Mouse (Mus musculus) lung, postnatal 0 days (tissue): ENCODE results near the gene Gm49601. TPM values are rescaled to one million over a fixed set of nuclear protein-coding genes. Genes with fewer than 3 reads are reported as not detected.

Experiments used
- ATAC-seq: fragments of 200-750 bp; cut with Nextera tagmentation; 2 replicates; pipeline ENCODE4 v1.8.0; 2017; ENCODE audit warnings: moderate library complexity
- DNase-seq: peaks from one replicate; pipeline ENCODE4 v3.0.0-alpha.2; 2016; ENCODE audit warnings: low spot score
- H3K27ac ChIP-seq: fragments of 300-500 bp; sonication (generic); 2 replicates; pipeline ENCODE4 v1.5.1; 2014; ENCODE audit warnings: antibody characterized with exemption, mild to moderate bottlenecking, low read length, mixed read lengths
- H3K27me3 ChIP-seq: fragments of 300-500 bp; sonication (generic); replicated peaks from 2 replicates; pipeline ENCODE4 v1.6.1; 2014; ENCODE audit warnings: low read length, mixed read lengths; ENCODE audit not compliant: insufficient read depth
- H3K36me3 ChIP-seq: fragments of 300-500 bp; sonication (generic); 2 replicates; pipeline ENCODE4 v1.6.1; 2014; ENCODE audit warnings: low read length, mixed read lengths; ENCODE audit not compliant: insufficient read depth
- H3K4me1 ChIP-seq: fragments of 300-500 bp; sonication (generic); 2 replicates; pipeline ENCODE4 v1.6.1; 2014; ENCODE audit warnings: antibody characterized with exemption, low read depth, low read length, mixed read lengths; ENCODE audit not compliant: insufficient read depth
- H3K4me2 ChIP-seq: fragments of 300-500 bp; sonication (generic); replicated peaks from 2 replicates; pipeline ENCODE4 v1.6.1; 2014; ENCODE audit warnings: low read depth, mild to moderate bottlenecking, low read length, moderate library complexity, mixed read lengths
- H3K4me3 ChIP-seq: fragments of 300-500 bp; sonication (generic); 2 replicates; pipeline ENCODE4 v1.5.1; 2014; ENCODE audit warnings: low read depth, low read length
- H3K9ac ChIP-seq: fragments of 300-500 bp; sonication (generic); replicated peaks from 2 replicates; pipeline ENCODE4 v1.6.1; 2014; ENCODE audit warnings: low read depth, mild to moderate bottlenecking
- H3K9me3 ChIP-seq: fragments of 300-500 bp; sonication (generic); 2 replicates; pipeline ENCODE4 v1.6.1; 2016; ENCODE audit warnings: low read length, mixed read lengths
- CTCF ChIP-seq: IDR thresholded peaks from 2 replicates; pipeline ENCODE4 v1.5.1; 2016; ENCODE audit warnings: antibody characterized with exemption, mild to moderate bottlenecking
- EP300 ChIP-seq: IDR thresholded peaks from 2 replicates; pipeline ENCODE4 v1.6.1; 2016; ENCODE audit warnings: antibody characterized with exemption, mild to moderate bottlenecking, control low read depth
- WGBS: fragments of 180-500 bp; shearing (Covaris S2); extraction: QIAGEN DNeasy Blood & Tissue Kit; methylation state at CpG from one replicate; pipeline ENCODE4 v1.1.7; 2014; 5-methylcytosine and 5-hydroxymethylcytosine counted together
- polyA plus RNA-seq: library from polyadenylated mRNA; unstranded; fragments of >200 nt; fragmentation: Nextera tagmentation; extraction: Ambion mirVana; gene quantifications from 2 replicates; pipeline ENCODE4 v1.2.1, GENCODE M21; 2015

Gm49601 gene
- polyA plus RNA-seq, 1 experiment from 2014 or later, result 2.2 TPM

DNA sequence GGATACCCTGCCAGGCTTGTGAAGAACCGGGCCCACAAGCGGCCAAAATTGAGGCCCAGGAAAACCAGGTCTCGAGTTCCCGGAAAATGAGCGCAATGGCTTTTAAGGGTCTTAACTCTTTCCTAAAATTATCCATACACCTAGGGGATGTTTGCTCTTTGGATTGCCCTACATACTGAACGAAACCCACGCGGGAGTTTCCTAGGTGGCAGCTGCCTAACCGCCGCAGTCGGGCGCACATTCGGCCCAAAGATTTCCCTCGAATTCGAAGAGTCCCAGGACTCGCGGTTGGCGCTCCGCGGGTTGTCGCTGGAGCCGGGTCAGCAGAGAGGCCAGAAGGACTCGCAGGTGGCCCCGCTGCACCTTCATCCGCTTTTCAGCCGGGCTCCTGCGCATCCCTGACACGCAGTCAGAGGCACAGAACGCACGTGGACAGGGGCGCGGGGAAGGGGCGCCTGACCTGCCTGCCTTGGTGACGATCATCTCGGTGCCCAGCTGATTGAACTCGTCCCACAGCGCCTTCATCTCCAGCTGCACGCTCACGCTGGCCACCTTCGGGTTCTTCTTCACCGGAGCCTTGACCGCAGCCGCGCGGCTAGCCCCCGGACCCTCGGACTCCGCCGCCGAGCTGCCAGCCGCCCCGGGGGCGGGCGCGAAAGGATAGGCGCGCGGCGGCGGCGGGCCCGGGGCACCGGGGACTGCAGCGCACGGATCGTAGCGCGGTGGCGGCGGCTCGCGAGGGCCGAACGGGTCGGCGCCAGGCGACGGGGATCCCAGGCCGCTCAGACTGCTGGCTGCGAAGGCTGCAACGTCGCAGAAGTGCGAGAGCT lies 39.9 kb downstream of the Gm49601 start:
- Histone ChIP-seq H3K4me2 (peak overlapping the region; percentile 83), H3K9me3 (no peaks in the 10 kb centered on the region), H3K4me1 (peaks cover 11% of the 10 kb centered on the region), H3K27me3 (peaks cover 89% of the 10 kb centered on the region), H3K9ac (no peak overlapping the region; the same call in 1 of the 2 replicates), H3K36me3 (no peaks in the 10 kb centered on the region), H3K4me3 (peak overlapping the region; percentile 48), H3K27ac (0 out of 2 replicates have a peak overlapping the region, but pooled peaks have one; percentile 32)
- TF ChIP-seq CTCF (no peak), EP300 (no peak)
- DNase-seq, result no peak
- WGBS, result 6% methylated on average over 75 of the region's 83 CpGs
- no peak; the same call in 1 of the 2 replicates for ATAC-seq

DNA sequence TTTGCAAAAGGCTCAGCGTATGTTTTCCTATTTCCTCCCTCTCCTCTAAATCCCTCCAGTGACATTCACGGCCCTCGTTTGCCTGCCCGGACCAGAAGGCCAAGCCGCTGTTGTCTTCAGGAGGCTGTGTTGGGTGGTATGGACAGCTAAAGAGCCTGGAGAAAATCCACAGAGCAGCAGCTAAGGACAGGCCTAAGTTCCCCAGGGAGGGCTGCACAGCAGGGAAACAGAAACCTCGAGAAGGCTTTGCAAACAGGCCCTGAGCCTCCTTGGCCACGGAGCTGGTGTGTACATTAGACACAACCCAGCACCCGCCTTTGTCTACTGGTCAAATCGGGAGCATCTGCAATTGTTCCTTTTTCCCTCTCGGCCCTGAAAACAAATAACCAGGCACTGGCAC lies 40.6 kb downstream of the Gm49601 start:
- Histone ChIP-seq H3K27ac (0 out of 2 replicates have a peak overlapping the region, but pooled peaks have one; percentile 32), H3K9ac (no peak overlapping the region; the same call in 1 of the 2 replicates), H3K4me1 (peaks cover 13% of the 10 kb centered on the region), H3K9me3 (no peaks in the 10 kb centered on the region), H3K36me3 (no peaks in the 10 kb centered on the region), H3K4me3 (peak overlapping the region; percentile 48), H3K4me2 (peak overlapping the region; percentile 83), H3K27me3 (peaks cover 89% of the 10 kb centered on the region)
- DNase-seq, result no peak
- 36% methylated on average over 10 of the region's 10 CpGs for WGBS
- TF ChIP-seq CTCF, result no peak
- TF ChIP-seq EP300, result no peak
- ATAC-seq, result no peak

DNA sequence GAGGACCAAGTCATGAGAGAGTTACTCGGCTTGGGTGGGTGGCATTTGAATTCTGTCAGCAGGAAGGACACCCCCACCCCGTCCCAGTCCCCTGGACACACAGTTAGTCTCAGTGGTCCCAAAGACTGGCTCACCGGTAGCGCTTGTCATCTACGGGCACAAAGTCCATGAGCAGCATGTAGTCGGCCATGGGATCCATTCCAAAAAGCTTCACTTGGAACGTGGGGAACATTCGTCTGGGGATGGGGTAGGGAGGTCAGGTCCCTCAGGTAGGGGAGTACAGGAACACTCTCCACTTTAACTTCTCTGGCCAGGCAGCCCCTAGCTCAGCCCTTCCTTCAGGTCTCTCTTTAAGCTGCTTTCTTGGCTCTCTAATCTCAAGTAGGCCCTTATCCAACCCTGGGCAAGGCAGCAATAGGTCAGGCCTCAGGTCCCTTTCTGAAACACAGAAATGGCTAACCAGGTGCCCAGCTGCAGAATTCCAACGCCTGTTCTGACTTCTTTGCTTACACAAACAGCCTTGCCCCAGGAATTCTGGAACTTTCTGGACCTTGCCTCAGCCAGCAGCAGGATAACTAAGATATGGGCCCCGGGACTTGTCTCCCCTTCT lies 41.2 kb downstream of the Gm49601 start:
- ATAC-seq (no peak), DNase-seq (peak; percentile 49)
- Histone ChIP-seq H3K4me3 (peak overlapping the region; percentile 48; the same call in 1 of the 2 replicates), H3K4me2 (peak overlapping the region; percentile 83), H3K27ac (0 out of 2 replicates have a peak overlapping the region, but pooled peaks have one; percentile 32), H3K9ac (no peak overlapping the region; the same call in 1 of the 2 replicates), H3K9me3 (no peaks in the 10 kb centered on the region), H3K36me3 (no peaks in the 10 kb centered on the region), H3K4me1 (peaks cover 13% of the 10 kb centered on the region), H3K27me3 (peaks cover 87% of the 10 kb centered on the region)
- TF ChIP-seq EP300 (no peak), CTCF (no peak)
- 50% methylated on average over 10 of the region's 10 CpGs for WGBS

DNA sequence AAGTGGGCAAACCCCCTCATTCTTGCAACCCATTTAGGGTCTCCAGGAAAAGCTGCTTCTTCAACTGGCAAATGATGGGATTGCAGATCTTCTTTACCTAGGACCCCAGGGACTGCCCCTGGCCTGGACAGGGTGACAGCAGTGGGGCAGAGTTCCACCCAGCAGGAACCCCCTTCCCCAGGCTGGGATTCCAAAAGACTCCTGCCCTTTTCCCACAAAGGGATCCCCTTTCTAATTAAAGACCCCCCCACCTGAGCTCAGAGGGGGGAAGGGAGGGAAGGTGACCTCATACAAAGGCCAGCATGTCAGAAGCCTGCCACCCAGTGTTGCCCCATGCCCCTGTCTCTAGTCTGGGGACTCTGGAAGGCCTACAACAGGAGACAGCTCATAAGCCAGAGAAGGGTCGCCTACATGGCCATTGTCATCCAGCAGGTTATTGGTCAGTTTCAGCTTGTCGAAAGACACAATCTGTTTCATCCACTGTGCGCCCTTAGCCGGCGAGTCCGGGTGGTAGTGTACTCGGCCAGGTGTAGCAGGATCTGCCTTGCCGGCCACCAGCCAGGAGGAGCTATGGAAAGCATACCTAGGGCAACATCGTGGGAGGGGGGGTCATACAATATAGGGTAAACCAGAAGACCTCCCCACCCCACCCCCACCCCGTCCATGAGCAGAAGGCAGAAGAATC lies 42.4 kb downstream of the Gm49601 start:
- Histone ChIP-seq H3K27me3 (peaks cover 80% of the 10 kb centered on the region), H3K9me3 (no peaks in the 10 kb centered on the region), H3K36me3 (no peaks in the 10 kb centered on the region), H3K4me2 (peak overlapping the region; percentile 83; the same call in 1 of the 2 replicates), H3K27ac (no peak overlapping the region), H3K9ac (no peak overlapping the region), H3K4me3 (no peak overlapping the region), H3K4me1 (peaks cover 13% of the 10 kb centered on the region)
- 66% methylated on average over 10 of the region's 10 CpGs for WGBS
- TF ChIP-seq EP300, result no peak
- no peak for TF ChIP-seq CTCF
- ATAC-seq (no peak), DNase-seq (no peak)

DNA sequence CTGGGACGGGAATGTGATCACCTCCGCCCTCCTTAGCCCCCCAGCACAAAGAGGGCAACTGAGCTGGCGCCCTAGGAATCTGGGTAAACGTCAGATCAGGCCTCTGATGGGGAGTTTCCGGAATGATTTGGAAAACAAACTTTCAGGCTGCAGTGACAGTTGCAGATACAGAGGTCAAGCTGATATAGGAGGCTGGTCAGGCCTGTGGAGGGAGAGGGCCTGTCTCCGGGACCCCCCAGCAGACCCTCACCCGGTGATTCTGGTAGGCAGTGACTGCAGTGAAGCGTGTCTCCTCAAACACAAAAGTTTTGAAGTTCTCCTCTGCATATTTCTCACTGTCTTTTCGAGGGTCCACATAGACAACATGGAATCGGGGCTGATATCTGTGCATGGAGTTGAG lies 43.1 kb downstream of the Gm49601 start:
- H3K4me3 ChIP-seq, result no peak overlapping the region
- H3K9ac ChIP-seq, result no peak overlapping the region
- DNase-seq (no peak), ATAC-seq (no peak)
- H3K27ac ChIP-seq, result no peak overlapping the region
- WGBS, result 61% methylated on average over 10 of the region's 10 CpGs
- H3K4me1 ChIP-seq, result peaks cover 13% of the 10 kb centered on the region
- H3K4me2 ChIP-seq, result no peak overlapping the region
- no peaks in the 10 kb centered on the region for H3K36me3 ChIP-seq
- peaks cover 74% of the 10 kb centered on the region for H3K27me3 ChIP-seq
- TF ChIP-seq CTCF (no peak), EP300 (no peak)
- no peaks in the 10 kb centered on the region for H3K9me3 ChIP-seq
